Mouse (Mus musculus) spleen, adult 2 months (tissue): ENCODE measurements around the gene Extl1.

Experiments used
- CTCF ChIP-seq: fragments of 200-500 bp; IDR thresholded peaks from 2 replicates; pipeline ENCODE4 v1.5.1; 2011; ENCODE audit warnings: mild to moderate bottlenecking, inconsistent platforms; ENCODE audit not compliant: insufficient read depth, insufficient read length, insufficient replicate concordance; ENCODE audit errors: extremely low read depth
- POLR2A ChIP-seq: fragments of 200-500 bp; IDR thresholded peaks from 2 replicates; pipeline ENCODE4 v1.6.1; 2011; ENCODE audit warnings: low read depth, low read length, inconsistent platforms

DNA sequence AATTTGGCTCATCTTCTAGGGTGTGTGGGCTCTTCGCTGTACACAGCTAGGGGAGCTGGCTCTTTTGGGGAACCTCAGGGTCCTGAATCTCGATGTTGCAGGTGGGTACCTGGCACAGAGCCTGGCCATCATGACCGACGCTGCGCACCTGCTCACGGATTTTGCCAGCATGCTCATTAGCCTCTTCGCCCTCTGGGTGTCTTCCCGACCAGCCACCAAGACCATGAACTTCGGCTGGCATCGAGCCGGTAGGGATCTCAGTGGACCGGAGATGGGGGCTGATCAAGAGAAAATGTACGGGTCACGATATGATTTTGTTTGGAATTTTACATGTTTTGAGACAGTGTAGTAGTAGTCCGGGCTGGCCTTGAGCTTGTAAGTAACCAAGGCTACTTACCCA is 37.8 kb downstream of the Extl1 start:
- TF ChIP-seq CTCF (no peak), POLR2A (no peak)
